32 mouse cellular contexts compared by ENCODE assay signal in the genomic region with DNA sequence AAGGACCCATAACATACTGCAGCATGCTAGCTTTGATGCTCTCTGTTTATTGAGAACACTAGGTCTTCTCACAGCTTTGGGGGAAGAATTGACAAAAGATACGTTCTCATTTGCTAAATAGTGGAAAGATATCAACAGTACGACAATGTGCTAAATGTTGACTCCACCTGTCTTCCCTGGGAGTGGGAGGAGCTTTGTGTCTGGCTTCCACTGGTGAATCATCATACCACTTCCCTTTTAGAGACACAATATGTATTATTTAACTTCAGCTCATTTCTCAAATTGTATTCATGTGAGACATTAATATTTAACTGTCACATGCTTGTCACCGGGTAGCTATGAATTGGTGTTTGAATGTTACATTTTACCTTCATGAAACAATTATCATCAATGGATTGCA. TPM values are rescaled to one million over a fixed set of nuclear protein-coding genes. Genes with fewer than 3 reads are reported as not detected.
DNase-seq lines count a peak whose midpoint lies in the region; ATAC-seq and TF ChIP-seq lines count a peak whose summit lies in the region.
"Had no signal": no experiment of that assay in that cellular context is flagged by ENCODE, and none has a peak within 500 bp of the region (broad histone marks: within the 10 kb centered on the region; RNA-seq: fewer than 3 reads in every experiment).

No protein-coding gene starts in this region.

- H3K4me2 ChIP-seq in lung, postnatal 0 days (replicated peaks; ENCODE audit: low read depth, low read length): no peak overlapping the region
- no peak overlapping the region for H3K4me2 ChIP-seq in midbrain, postnatal 0 days (ENCODE audit: low read depth, low read length, poor library complexity, severe bottlenecking)
- no peak overlapping the region for H3K4me2 ChIP-seq in intestine, postnatal 0 days (replicated peaks; ENCODE audit: low read depth)
- H3K4me2 ChIP-seq: embryonic facial prominence, embryonic 13.5 days; forebrain, embryonic 12.5 days; heart, embryonic 13.5 days; hindbrain, embryonic 14.5 days; limb, embryonic 15.5 days; midbrain, embryonic 11.5 days; neural tube, embryonic 12.5 days had no signal

- H3K27me3 ChIP-seq in lung, postnatal 0 days (replicated peaks; ENCODE audit: insufficient read depth, low read length): no peaks in the 10 kb centered on the region
- no peaks in the 10 kb centered on the region for H3K27me3 ChIP-seq in MEL (ENCODE audit: control insufficient read depth in 1 of 2, insufficient read depth in 2 of 2, low read length in 2 of 2)
- no peaks in the 10 kb centered on the region; the same call in 1 of the 2 replicates for H3K27me3 ChIP-seq in midbrain, postnatal 0 days (ENCODE audit: insufficient read depth, low read length)
- no peaks in the 10 kb centered on the region for H3K27me3 ChIP-seq in intestine, postnatal 0 days (replicated peaks; ENCODE audit: control insufficient read depth, insufficient read depth, low read length)
- H3K27me3 ChIP-seq: lung, embryonic 15.5 days; stomach, embryonic 15.5 days had no signal

- no peaks in the 10 kb centered on the region for H3K9me3 ChIP-seq in lung, postnatal 0 days (ENCODE audit: low read length)
- no peaks in the 10 kb centered on the region for H3K9me3 ChIP-seq in MEL (replicated peaks; ENCODE audit: insufficient read depth, low read length)
- H3K9me3 ChIP-seq in midbrain, postnatal 0 days (ENCODE audit: low read length): no peaks in the 10 kb centered on the region
- H3K9me3 ChIP-seq in intestine, postnatal 0 days (ENCODE audit: control insufficient read depth): no peaks in the 10 kb centered on the region
- H3K9me3 ChIP-seq: embryonic facial prominence, embryonic 13.5 days; forebrain, embryonic 12.5 days; heart, embryonic 13.5 days; limb, embryonic 15.5 days; lung, embryonic 15.5 days; neural tube, embryonic 12.5 days; stomach, embryonic 15.5 days had no signal

- TF ChIP-seq RAD21 in MEL (IDR thresholded peaks at IDR 0.05; ENCODE audit: low read depth, low read length): no peak

- no peaks in the 10 kb centered on the region for H3K79me2 ChIP-seq in MEL (ENCODE audit: control insufficient read depth, insufficient read depth, low read length, poor library complexity)

- H3K9ac ChIP-seq in lung, postnatal 0 days (replicated peaks; ENCODE audit: low read depth): no peak overlapping the region
- no peak overlapping the region for H3K9ac ChIP-seq in MEL (ENCODE audit: control insufficient read depth, low read depth, low read length, poor library complexity, severe bottlenecking)
- no peak overlapping the region for H3K9ac ChIP-seq in midbrain, postnatal 0 days (replicated peaks; ENCODE audit: low read length, poor library complexity, severe bottlenecking)
- H3K9ac ChIP-seq in intestine, postnatal 0 days (ENCODE audit: low read depth, low read length): no peak overlapping the region
- H3K9ac ChIP-seq: embryonic facial prominence, embryonic 13.5 days; forebrain, embryonic 12.5 days; heart, embryonic 13.5 days; hindbrain, embryonic 14.5 days; limb, embryonic 15.5 days; liver, embryonic 14.5 days; lung, embryonic 15.5 days; neural tube, embryonic 12.5 days; stomach, embryonic 15.5 days had no signal

- no peak overlapping the region for H3K27ac ChIP-seq in lung, postnatal 0 days (ENCODE audit: low read length)
- no peak overlapping the region for H3K27ac ChIP-seq in MEL (ENCODE audit: control insufficient read depth, low read depth, low read length)
- no peak overlapping the region for H3K27ac ChIP-seq in midbrain, postnatal 0 days (ENCODE audit: low read depth, low read length)
- H3K27ac ChIP-seq in intestine, postnatal 0 days (ENCODE audit: low read depth, low read length): no peak overlapping the region
- H3K27ac ChIP-seq: embryonic facial prominence, embryonic 13.5 days; forebrain, embryonic 12.5 days; heart, embryonic 13.5 days; hindbrain, embryonic 14.5 days; kidney, postnatal 0 days; left cerebral cortex, adult 2 months; limb, embryonic 15.5 days; liver, embryonic 14.5 days; lung, embryonic 15.5 days; neural tube, embryonic 12.5 days; stomach, embryonic 15.5 days had no signal

- H3K4me3 ChIP-seq in lung, postnatal 0 days (ENCODE audit: low read depth, low read length): no peak overlapping the region
- no peak overlapping the region for H3K4me3 ChIP-seq in MEL (ENCODE audit: control insufficient read depth in 1 of 2, insufficient read depth in 1 of 2, low read depth in 2 of 2, low read length in 2 of 2)
- H3K4me3 ChIP-seq in midbrain, postnatal 0 days (ENCODE audit: low read depth, low read length): no peak overlapping the region
- no peak overlapping the region for H3K4me3 ChIP-seq in intestine, postnatal 0 days (ENCODE audit: low read depth, low read length)
- H3K4me3 ChIP-seq: embryonic facial prominence, embryonic 13.5 days; erythroblast, embryonic 14.5 days; forebrain, embryonic 12.5 days; heart, embryonic 13.5 days; left cerebral cortex, adult 2 months; limb, embryonic 15.5 days; lung, embryonic 15.5 days; neural tube, embryonic 12.5 days; stomach, embryonic 15.5 days had no signal

- peaks cover 5% of the 10 kb centered on the region; the same call in 1 of the 2 replicates for H3K4me1 ChIP-seq in lung, postnatal 0 days (ENCODE audit: insufficient read depth, low read depth, low read length)
- H3K4me1 ChIP-seq in MEL (ENCODE audit: control insufficient read depth in 1 of 2, insufficient read depth in 2 of 2, low read length in 2 of 2): no peaks in the 10 kb centered on the region
- no peaks in the 10 kb centered on the region for H3K4me1 ChIP-seq in midbrain, postnatal 0 days (ENCODE audit: insufficient read depth, low read length)
- H3K4me1 ChIP-seq in intestine, postnatal 0 days (replicated peaks; ENCODE audit: control insufficient read depth, insufficient read depth, low read length): no peaks in the 10 kb centered on the region; the same call in 1 of the 2 replicates
- H3K4me1 ChIP-seq: stomach, embryonic 15.5 days had no signal

- no peak for TF ChIP-seq EP300 in lung, postnatal 0 days (IDR thresholded peaks at IDR 0.05)
- TF ChIP-seq EP300 in MEL (IDR thresholded peaks at IDR 0.05; ENCODE audit: low read depth in 1 of 2, low read length in 2 of 2): no peak

- 41% methylated on average over 3 of the region's 3 CpGs for WGBS in lung, postnatal 0 days
- WGBS in midbrain, postnatal 0 days: 83% methylated on average over 3 of the region's 3 CpGs
- WGBS in intestine, postnatal 0 days: 62% methylated on average over 3 of the region's 3 CpGs

- peak; percentile 44 for DNase-seq in lung, postnatal 0 days (ENCODE audit: low spot score)
- no peak for DNase-seq in lung, postnatal 10 days
- peak; percentile 7 for DNase-seq in MEL (ENCODE audit: low read depth, low spot score)
- DNase-seq in midbrain, postnatal 0 days (ENCODE audit: low spot score): no peak
- no peak for DNase-seq in left cerebral cortex, adult 9 months (ENCODE audit: low spot score in 2 of 2)
- DNase-seq: adrenal gland, adult 8-10 months; cerebellum, adult 2 months; cerebellum, postnatal 25 days; embryo, embryonic 11 days; heart, postnatal 14 days; kidney, adult 2 months; left cerebral cortex, postnatal 4 days; retina, postnatal 1 day; thymus, adult 18-20 months; thymus, postnatal 4 days had no signal

- ATAC-seq in lung, postnatal 0 days: no peak
- ATAC-seq in hematopoietic stem cell, adult 5-6 weeks (replicated peaks in 1 of 2; ENCODE audit: insufficient read depth in 1 of 2, low FRiP score in 2 of 2, low TSS enrichment in 1 of 2, low read depth in 1 of 2, poor library complexity in 2 of 2, severe bottlenecking in 2 of 2): peak; percentile 30 to 34; a peak in 3 of 4 replicates
- no peak for ATAC-seq in midbrain, postnatal 0 days (ENCODE audit: low FRiP score)
- no peak for ATAC-seq in intestine, postnatal 0 days
- ATAC-seq: activated CD4-positive, CD25-positive, alpha-beta regulatory T cell, adult 4 months; inflammation-experienced regulatory T-cells, adult 6 months had no signal

- H3K36me3 ChIP-seq in lung, postnatal 0 days (ENCODE audit: insufficient read depth, low read length): no peaks in the 10 kb centered on the region
- H3K36me3 ChIP-seq in MEL (ENCODE audit: control insufficient read depth in 1 of 2, insufficient read depth in 2 of 2, low read length in 2 of 2): no peaks in the 10 kb centered on the region
- H3K36me3 ChIP-seq in midbrain, postnatal 0 days (ENCODE audit: insufficient read depth, low read length): no peaks in the 10 kb centered on the region
- no peaks in the 10 kb centered on the region for H3K36me3 ChIP-seq in intestine, postnatal 0 days (ENCODE audit: control insufficient read depth, insufficient read depth)
- H3K36me3 ChIP-seq: embryonic facial prominence, embryonic 13.5 days; forebrain, embryonic 12.5 days; limb, embryonic 15.5 days; lung, embryonic 15.5 days; neural tube, embryonic 12.5 days; stomach, embryonic 15.5 days had no signal

- TF ChIP-seq CTCF in lung, postnatal 0 days (IDR thresholded peaks at IDR 0.05): no peak
- TF ChIP-seq CTCF in MEL (IDR thresholded peaks at IDR 0.05 in 2 of 3, conservative IDR thresholded peaks at IDR 0.05 in 1 of 3; ENCODE audit: control insufficient read depth in 1 of 3, insufficient read depth in 1 of 3, low read depth in 2 of 3, low read length in 3 of 3, poor library complexity in 1 of 3, severe bottlenecking in 1 of 3): no peak
- TF ChIP-seq CTCF in midbrain, postnatal 0 days (IDR thresholded peaks at IDR 0.05): no peak
- TF ChIP-seq CTCF in intestine, postnatal 0 days (IDR thresholded peaks at IDR 0.05; ENCODE audit: low read depth): no peak

- no peak for TF ChIP-seq POLR2A in MEL (IDR thresholded peaks at IDR 0.05; ENCODE audit: control insufficient read depth in 1 of 2, insufficient read depth in 1 of 2, low read depth in 1 of 2, low read length in 2 of 2, poor library complexity in 1 of 2)

RNA-seq across cellular contexts. Expression of a gene that starts 2.8 kb away (rescaled TPM):
- 318 and 355 TPM in 2 replicates for polyA plus RNA-seq in lung, postnatal 0 days (2015; fragmentation: Nextera tagmentation; extraction: Ambion mirVana)
- not detected in 2 replicates for total RNA-seq in MEL (2012; rRNA removed)
- polyA plus RNA-seq in MEL (2012; ENCODE audit: insufficient read depth in 1 of 2, insufficient read length in 2 of 2, low read depth in 1 of 2, low replicate concordance in 2 of 2, missing spikeins in 1 of 2): not detected
- total RNA-seq in hematopoietic stem cell, adult 5-6 weeks (2017): 8.4 and 8.6 TPM in 2 replicates
- 16.3 and 18.6 TPM in 2 replicates for total RNA-seq in midbrain, postnatal 0 days (2014; rRNA removed)
- polyA plus RNA-seq in midbrain, postnatal 0 days (2015; fragmentation: Nextera tagmentation; extraction: Ambion mirVana): 17.0 and 19.2 TPM in 2 replicates
- 26.1 and 26.4 TPM in 2 replicates for polyA plus RNA-seq in intestine, postnatal 0 days (2015; fragmentation: Nextera tagmentation; extraction: Ambion mirVana)
- polyA plus RNA-seq: erythroblast, embryonic 14.5 days had no signal

RNA-seq across cellular contexts. Expression of a gene that starts 22.3 kb away (rescaled TPM):
- polyA plus RNA-seq in lung, postnatal 0 days (2015; fragmentation: Nextera tagmentation; extraction: Ambion mirVana): 1,087 and 1,202 TPM in 2 replicates
- not detected in 2 replicates for total RNA-seq in MEL (2012; rRNA removed)
- not detected for polyA plus RNA-seq in MEL (2012; ENCODE audit: insufficient read depth in 1 of 2, insufficient read length in 2 of 2, low read depth in 1 of 2, low replicate concordance in 2 of 2, missing spikeins in 1 of 2)
- total RNA-seq in hematopoietic stem cell, adult 5-6 weeks (2017): 3.2 TPM in 1 of 2 replicates, not detected in the other
- 34.9 and 37.4 TPM in 2 replicates for total RNA-seq in midbrain, postnatal 0 days (2014; rRNA removed)
- 19.4 and 19.5 TPM in 2 replicates for polyA plus RNA-seq in midbrain, postnatal 0 days (2015; fragmentation: Nextera tagmentation; extraction: Ambion mirVana)
- polyA plus RNA-seq in intestine, postnatal 0 days (2015; fragmentation: Nextera tagmentation; extraction: Ambion mirVana): 141 and 154 TPM in 2 replicates
- polyA plus RNA-seq: activated CD4-positive, CD25-positive, alpha-beta regulatory T cell, adult 4 months; erythroblast, embryonic 14.5 days; inflammation-experienced regulatory T-cells, adult 6 months had no signal

Comparison
In these comparisons a context has a peak if more than half of its experiments do, and no peak if none do; other contexts are left out.
1. DNase-seq: peak in lung, postnatal 0 days (single experiment) and MEL (single experiment); none in lung, postnatal 10 days (single experiment), midbrain, postnatal 0 days (single experiment) and left cerebral cortex, adult 9 months (0 of 2).
2. ATAC-seq: peak in hematopoietic stem cell, adult 5-6 weeks (2 of 2); none in lung, postnatal 0 days (single experiment), midbrain, postnatal 0 days (single experiment) and intestine, postnatal 0 days (single experiment).
3. RNA of a gene that starts 2.8 kb away (polyA plus RNA-seq): 318 to 355 TPM in lung, postnatal 0 days, 26.1 to 26.4 TPM in intestine, postnatal 0 days and 17.0 to 19.2 TPM in midbrain, postnatal 0 days; not detected in MEL; every median in the first group is over 10 times any median in the second.
4. RNA of a gene that starts 22.3 kb away (polyA plus RNA-seq): 1,087 to 1,202 TPM in lung, postnatal 0 days, 141 to 154 TPM in intestine, postnatal 0 days and 19.4 to 19.5 TPM in midbrain, postnatal 0 days; not detected in MEL; every median in the first group is over 10 times any median in the second.